Mouse (Mus musculus): ENCODE results near the gene Hyal2. TPM values are rescaled to one million over a fixed set of nuclear protein-coding genes. Genes with fewer than 3 reads are reported as not detected.

The Hyal2 gene
- polyA plus RNA-seq, 1 experiment from 2014 or later, result 85.4 TPM

GRCm38 (mm10) chr9:107586504-107586903, 18.8 kb downstream of the Hyal2 start:
- peaks cover 34% of the 10 kb centered on the region for H3K36me3 ChIP-seq (ENCODE audit: poor library complexity, severe bottlenecking)
- no peak for ATAC-seq
- no peak overlapping the region for H3K9ac ChIP-seq
- no peak overlapping the region for H3K4me2 ChIP-seq
- H3K27ac ChIP-seq, result no peak overlapping the region
- H3K27me3 ChIP-seq, result no peaks in the 10 kb centered on the region
- WGBS, result 93% methylated on average over 5 of the region's 5 CpGs
- peaks cover 18% of the 10 kb centered on the region for H3K4me1 ChIP-seq
- H3K9me3 ChIP-seq (replicated peaks), result no peaks in the 10 kb centered on the region
- H3K4me3 ChIP-seq, result no peak overlapping the region

- Histone ChIP-seq H3K27ac (no peak within 1 kb of the TSS), H3K27me3 (no peaks in the 10 kb centered on the region), H3K4me2 (peak within 1 kb of the TSS; percentile 85), H3K4me1 (peaks cover 15% of the 10 kb centered on the region), H3K9ac (peak within 1 kb of the TSS; percentile 74), H3K9me3 (replicated peaks) (no peaks in the 10 kb centered on the region), H3K4me3 (peak within 1 kb of the TSS; percentile 77), H3K36me3 (ENCODE audit: poor library complexity, severe bottlenecking) (peaks cover 41% of the 10 kb centered on the region)
- peak; percentile 98 for ATAC-seq
- WGBS, result 14% methylated on average over 46 of the region's 46 CpGs
These were observed 19.5 kb downstream of the Hyal2 start, which contains the start of gene Ifrd2 for GRCm38 (mm10) chr9:107586974-107587832. Gene Ifrd2, plus strand, starts transcription at chr9:107587642.

GRCm38 (mm10) chr9:107587833-107588639, 20.3 kb downstream of the Hyal2 start:
- ATAC-seq, result no peak; the same call in 1 of the 2 replicates

GRCm38 (mm10) chr9:107590058-107590772, 22.5 kb downstream of the Hyal2 start:
- ATAC-seq, result no peak
- 91% methylated on average over 25 of the region's 25 CpGs for WGBS

More at GRCm38 (mm10) chr9:107587833-107588639, 20.3 kb downstream of the Hyal2 start:
- Histone ChIP-seq H3K27me3 (no peaks in the 10 kb centered on the region), H3K4me1 (peaks cover 15% of the 10 kb centered on the region), H3K27ac (no peak overlapping the region), H3K9me3 (replicated peaks) (no peaks in the 10 kb centered on the region), H3K4me3 (peak overlapping the region; percentile 77), H3K9ac (peak overlapping the region; percentile 74), H3K36me3 (ENCODE audit: poor library complexity, severe bottlenecking) (peaks cover 45% of the 10 kb centered on the region), H3K4me2 (peak overlapping the region; percentile 85)
- 6% methylated on average over 33 of the region's 33 CpGs for WGBS

GRCm38 (mm10) chr9:107590773-107591060, 23.0 kb downstream of the Hyal2 start:
- Histone ChIP-seq H3K4me1 (peaks cover 15% of the 10 kb centered on the region), H3K4me3 (no peak overlapping the region), H3K4me2 (no peak overlapping the region), H3K27me3 (no peaks in the 10 kb centered on the region), H3K36me3 (ENCODE audit: poor library complexity, severe bottlenecking) (peaks cover 48% of the 10 kb centered on the region), H3K9ac (no peak overlapping the region), H3K27ac (no peak overlapping the region), H3K9me3 (replicated peaks) (no peaks in the 10 kb centered on the region)
- ATAC-seq, result no peak
- WGBS, result 95% methylated on average over 6 of the region's 6 CpGs

More at GRCm38 (mm10) chr9:107590058-107590772, 22.5 kb downstream of the Hyal2 start:
- Histone ChIP-seq H3K9me3 (replicated peaks) (no peaks in the 10 kb centered on the region), H3K36me3 (ENCODE audit: poor library complexity, severe bottlenecking) (peaks cover 48% of the 10 kb centered on the region), H3K27me3 (no peaks in the 10 kb centered on the region), H3K9ac (no peak overlapping the region), H3K4me1 (peaks cover 15% of the 10 kb centered on the region), H3K4me2 (no peak overlapping the region), H3K4me3 (no peak overlapping the region), H3K27ac (no peak overlapping the region)

- no peak overlapping the region for H3K4me3 ChIP-seq
- no peaks in the 10 kb centered on the region for H3K9me3 ChIP-seq (replicated peaks)
- H3K4me2 ChIP-seq, result no peak overlapping the region
- no peaks in the 10 kb centered on the region for H3K27me3 ChIP-seq
- peaks cover 48% of the 10 kb centered on the region for H3K36me3 ChIP-seq (ENCODE audit: poor library complexity, severe bottlenecking)
- H3K4me1 ChIP-seq, result peaks cover 9% of the 10 kb centered on the region
- no peak overlapping the region for H3K9ac ChIP-seq
- no peak for ATAC-seq
- 82% methylated on average over 11 of the region's 11 CpGs for WGBS
- H3K27ac ChIP-seq, result no peak overlapping the region; the same call in 1 of the 2 replicates
These were observed 25.6 kb downstream of the Hyal2 start for GRCm38 (mm10) chr9:107593101-107593976.

- no peak overlapping the region for H3K9ac ChIP-seq
- no peaks in the 10 kb centered on the region for H3K9me3 ChIP-seq (replicated peaks)
- no peaks in the 10 kb centered on the region for H3K4me1 ChIP-seq
- H3K27me3 ChIP-seq, result no peaks in the 10 kb centered on the region
- no peak overlapping the region for H3K4me2 ChIP-seq
- 71% methylated on average over 8 of the region's 8 CpGs for WGBS
- ATAC-seq, result no peak
- no peak overlapping the region for H3K4me3 ChIP-seq
- H3K27ac ChIP-seq, result no peak overlapping the region
- peaks cover 48% of the 10 kb centered on the region for H3K36me3 ChIP-seq (ENCODE audit: poor library complexity, severe bottlenecking)
These were observed 26.7 kb downstream of the Hyal2 start for GRCm38 (mm10) chr9:107594281-107595062.

- Histone ChIP-seq H3K9me3 (replicated peaks) (no peaks in the 10 kb centered on the region), H3K9ac (no peak overlapping the region), H3K4me1 (no peaks in the 10 kb centered on the region), H3K27me3 (no peaks in the 10 kb centered on the region), H3K36me3 (ENCODE audit: poor library complexity, severe bottlenecking) (peaks cover 25% of the 10 kb centered on the region), H3K27ac (no peak overlapping the region), H3K4me2 (no peak overlapping the region), H3K4me3 (no peak overlapping the region)
- ATAC-seq, result no peak
- whole genome bisulfite sequencing, result 93% methylated on average over 11 of the region's 11 CpGs
These were observed 29.1 kb downstream of the Hyal2 start for GRCm38 (mm10) chr9:107596619-107597569.

- H3K4me2 ChIP-seq, result no peak overlapping the region
- H3K27ac ChIP-seq, result no peak overlapping the region
- no peaks in the 10 kb centered on the region for H3K9me3 ChIP-seq (replicated peaks)
- peaks cover 7% of the 10 kb centered on the region for H3K4me1 ChIP-seq
- 82% methylated on average over 5 of the region's 5 CpGs for WGBS
- no peak overlapping the region for H3K9ac ChIP-seq
- peaks cover 10% of the 10 kb centered on the region for H3K36me3 ChIP-seq (ENCODE audit: poor library complexity, severe bottlenecking)
- H3K4me3 ChIP-seq, result no peak overlapping the region
- H3K27me3 ChIP-seq, result no peaks in the 10 kb centered on the region
- ATAC-seq, result no peak
These were observed 30.6 kb downstream of the Hyal2 start for GRCm38 (mm10) chr9:107598385-107598784.

GRCm38 (mm10) chr9:107599433-107599832, 31.7 kb downstream of the Hyal2 start:
- Histone ChIP-seq H3K27ac (no peak overlapping the region), H3K4me2 (no peak overlapping the region), H3K36me3 (ENCODE audit: poor library complexity, severe bottlenecking) (no peaks in the 10 kb centered on the region), H3K9ac (no peak overlapping the region), H3K27me3 (no peaks in the 10 kb centered on the region), H3K4me1 (peaks cover 13% of the 10 kb centered on the region), H3K4me3 (no peak overlapping the region), H3K9me3 (replicated peaks) (no peaks in the 10 kb centered on the region)
- WGBS, result 92% methylated on average over 9 of the region's 9 CpGs
- no peak for ATAC-seq

All from forebrain, embryonic 13.5 days (tissue).